Mouse (Mus musculus) embryonic facial prominence, embryonic 14.5 days (tissue): ENCODE measurements around the gene Kctd2. TPM values are rescaled to one million over a fixed set of nuclear protein-coding genes. Genes with fewer than 3 reads are reported as not detected.

Source experiments
- ATAC-seq: fragments of 200-750 bp; cut with Nextera tagmentation; 2 replicates; pipeline ENCODE4 v1.8.0; 2017; ENCODE audit warnings: low read depth, moderate number of reproducible peaks, moderate TSS enrichment
- DNase-seq: peaks from one replicate; pipeline ENCODE4 v3.0.0-alpha.2; 2015; ENCODE audit warnings: low spot score
- H3K27ac ChIP-seq: fragments of 300-500 bp; sonication (generic); replicated peaks from 2 replicates; pipeline ENCODE4 v1.5.1; 2014; ENCODE audit warnings: low read depth, mild to moderate bottlenecking, low read length, moderate library complexity
- H3K27me3 ChIP-seq: fragments of 300-500 bp; sonication (generic); replicated peaks from 2 replicates; pipeline ENCODE4 v1.6.1; 2014; ENCODE audit warnings: low read length; ENCODE audit not compliant: control insufficient read depth, insufficient read depth
- H3K36me3 ChIP-seq: fragments of 300-500 bp; sonication (generic); 2 replicates; pipeline ENCODE4 v1.6.1; 2014; ENCODE audit warnings: low read length, mixed read lengths; ENCODE audit not compliant: control insufficient read depth, insufficient read depth
- H3K4me1 ChIP-seq: fragments of 300-500 bp; sonication (generic); 2 replicates; pipeline ENCODE4 v1.6.1; 2014; ENCODE audit warnings: antibody characterized with exemption, low read length; ENCODE audit not compliant: control insufficient read depth, insufficient read depth
- H3K4me2 ChIP-seq: fragments of 300-500 bp; sonication (generic); 2 replicates; pipeline ENCODE4 v1.6.1; 2014; ENCODE audit warnings: low read depth, mild to moderate bottlenecking, low read length, moderate library complexity, mixed read lengths
- H3K4me3 ChIP-seq: fragments of 300-500 bp; sonication (generic); 2 replicates; pipeline ENCODE4 v1.5.1; 2014; ENCODE audit warnings: low read depth, mild to moderate bottlenecking, low read length
- H3K9ac ChIP-seq: fragments of 300-500 bp; sonication (generic); 2 replicates; pipeline ENCODE4 v1.6.1; 2014; ENCODE audit warnings: low read depth, mild to moderate bottlenecking, low read length, moderate library complexity, mixed read lengths
- H3K9me3 ChIP-seq: fragments of 300-500 bp; sonication (generic); 2 replicates; pipeline ENCODE4 v1.6.1; 2016; ENCODE audit warnings: low read length; ENCODE audit not compliant: control insufficient read depth
- WGBS: fragments of 180-500 bp; shearing (Covaris S2); extraction: QIAGEN DNeasy Blood & Tissue Kit; methylation state at CpG from one replicate; pipeline ENCODE4 v1.1.7; 2014; 5-methylcytosine and 5-hydroxymethylcytosine counted together
- polyA plus RNA-seq: library from polyadenylated mRNA; unstranded; fragments of >200 nt; fragmentation: Nextera tagmentation; extraction: Ambion mirVana; gene quantifications from 2 replicates; pipeline ENCODE4 v1.2.1, GENCODE M21; 2014

Kctd2 gene
- 21.8 and 22.6 TPM in 2 replicates for polyA plus RNA-seq

GRCm38 (mm10) chr11:115419531-115420237 is at the start of gene Kctd2, which contains the start of gene Atp5h:
Kctd2 (plus strand) TSS chr11:115420128.
Atp5h (minus strand) TSS chr11:115419962.
- DNase-seq, result peak; percentile 99
- peaks cover 21% of the 10 kb centered on the region for H3K4me1 ChIP-seq
- H3K36me3 ChIP-seq, result peaks cover 34% of the 10 kb centered on the region
- H3K9me3 ChIP-seq, result no peaks in the 10 kb centered on the region
- peak; percentile 99 for ATAC-seq
- H3K4me3 ChIP-seq, result peak within 1 kb of the TSS; percentile 74
- H3K27ac ChIP-seq, result peak within 1 kb of the TSS; percentile 88
- under 1% methylated on average over 23 of the region's 56 CpGs for WGBS
- peak within 1 kb of the TSS; percentile 99 for H3K4me2 ChIP-seq
- peak within 1 kb of the TSS; percentile 95 for H3K9ac ChIP-seq
- H3K27me3 ChIP-seq, result no peaks in the 10 kb centered on the region

GRCm38 (mm10) chr11:115370368-115370767 is 49.6 kb upstream of the Kctd2 start:
- Histone ChIP-seq H3K4me3 (no peak overlapping the region), H3K9me3 (no peaks in the 10 kb centered on the region), H3K36me3 (no peaks in the 10 kb centered on the region), H3K4me2 (no peak overlapping the region), H3K27ac (no peak overlapping the region), H3K4me1 (peaks cover 18% of the 10 kb centered on the region; the same call in 1 of the 2 replicates), H3K9ac (no peak overlapping the region), H3K27me3 (peaks cover 64% of the 10 kb centered on the region)
- 61% methylated on average over 7 of the region's 7 CpGs for WGBS
- no peak for DNase-seq
- ATAC-seq, result no peak

- no peaks in the 10 kb centered on the region for H3K9me3 ChIP-seq
- H3K27ac ChIP-seq, result no peak overlapping the region
- H3K36me3 ChIP-seq, result no peaks in the 10 kb centered on the region
- ATAC-seq, result no peak
- no peak overlapping the region for H3K4me3 ChIP-seq
- peaks cover 16% of the 10 kb centered on the region; the same call in 1 of the 2 replicates for H3K4me1 ChIP-seq
- WGBS, result 64% methylated on average over 8 of the region's 8 CpGs
- peaks cover 63% of the 10 kb centered on the region for H3K27me3 ChIP-seq
- DNase-seq, result no peak
- H3K9ac ChIP-seq, result no peak overlapping the region; the same call in 1 of the 2 replicates
- H3K4me2 ChIP-seq, result no peak overlapping the region
These were observed 48.6 kb upstream of the Kctd2 start for GRCm38 (mm10) chr11:115371354-115371753.

GRCm38 (mm10) chr11:115372015-115372414 is 47.9 kb upstream of the Kctd2 start:
- 62% methylated on average over 1 of the region's 1 CpGs for WGBS
- Histone ChIP-seq H3K36me3 (no peaks in the 10 kb centered on the region), H3K4me1 (peaks cover 13% of the 10 kb centered on the region; the same call in 1 of the 2 replicates), H3K9ac (no peak overlapping the region), H3K27ac (no peak overlapping the region), H3K27me3 (peaks cover 57% of the 10 kb centered on the region), H3K4me2 (no peak overlapping the region), H3K9me3 (no peaks in the 10 kb centered on the region), H3K4me3 (no peak overlapping the region)
- DNase-seq (no peak), ATAC-seq (no peak)

GRCm38 (mm10) chr11:115372737-115373136 is 47.2 kb upstream of the Kctd2 start:
- peaks cover 7% of the 10 kb centered on the region; the same call in 1 of the 2 replicates for H3K4me1 ChIP-seq
- H3K9ac ChIP-seq, result no peak overlapping the region
- peaks cover 50% of the 10 kb centered on the region for H3K27me3 ChIP-seq
- DNase-seq (no peak), ATAC-seq (no peak)
- H3K4me2 ChIP-seq, result no peak overlapping the region
- WGBS, result 56% methylated on average over 2 of the region's 2 CpGs
- no peak overlapping the region for H3K27ac ChIP-seq
- H3K4me3 ChIP-seq, result no peak overlapping the region
- H3K36me3 ChIP-seq, result no peaks in the 10 kb centered on the region
- H3K9me3 ChIP-seq, result no peaks in the 10 kb centered on the region

- peak overlapping the region; percentile 59 for H3K9ac ChIP-seq
- peaks cover 6% of the 10 kb centered on the region; the same call in 1 of the 2 replicates for H3K4me1 ChIP-seq
- ATAC-seq, result peak; percentile 68
- H3K4me3 ChIP-seq, result peak overlapping the region; percentile 37
- DNase-seq, result peak; percentile 53
- H3K36me3 ChIP-seq, result no peaks in the 10 kb centered on the region
- H3K9me3 ChIP-seq, result no peaks in the 10 kb centered on the region
- 2% methylated on average over 26 of the region's 30 CpGs for WGBS
- H3K27ac ChIP-seq, result no peak overlapping the region
- peak overlapping the region; percentile 72 for H3K4me2 ChIP-seq
- H3K27me3 ChIP-seq, result peaks cover 40% of the 10 kb centered on the region
These were observed 45.9 kb upstream of the Kctd2 start for GRCm38 (mm10) chr11:115373805-115374694.

GRCm38 (mm10) chr11:115374695-115375425 is 45.1 kb upstream of the Kctd2 start:
- H3K27me3 ChIP-seq, result peaks cover 36% of the 10 kb centered on the region
- H3K4me3 ChIP-seq, result peak overlapping the region; percentile 37

GRCm38 (mm10) chr11:115376722-115377121 is 43.2 kb upstream of the Kctd2 start:
- H3K27ac ChIP-seq, result no peak overlapping the region

More at GRCm38 (mm10) chr11:115374695-115375425, 45.1 kb upstream of the Kctd2 start:
- peak overlapping the region; percentile 59 for H3K9ac ChIP-seq
- no peaks in the 10 kb centered on the region for H3K9me3 ChIP-seq
- H3K27ac ChIP-seq, result no peak overlapping the region
- H3K36me3 ChIP-seq, result no peaks in the 10 kb centered on the region
- DNase-seq, result no peak
- peaks cover 6% of the 10 kb centered on the region; the same call in 1 of the 2 replicates for H3K4me1 ChIP-seq
- peak overlapping the region; percentile 72 for H3K4me2 ChIP-seq
- 60% methylated on average over 12 of the region's 12 CpGs for WGBS
- 0 out of 2 replicates have a peak, but pooled peaks have one; percentile 7 for ATAC-seq

More at GRCm38 (mm10) chr11:115376722-115377121, 43.2 kb upstream of the Kctd2 start:
- peaks cover 33% of the 10 kb centered on the region for H3K27me3 ChIP-seq
- ATAC-seq (no peak), DNase-seq (no peak)
- H3K9me3 ChIP-seq, result no peaks in the 10 kb centered on the region
- H3K36me3 ChIP-seq, result no peaks in the 10 kb centered on the region
- H3K4me1 ChIP-seq, result peaks cover 9% of the 10 kb centered on the region; the same call in 1 of the 2 replicates
- 73% methylated on average over 7 of the region's 7 CpGs for whole genome bisulfite sequencing
- no peak overlapping the region for H3K9ac ChIP-seq
- H3K4me2 ChIP-seq, result no peak overlapping the region
- H3K4me3 ChIP-seq, result no peak overlapping the region
